Mouse (Mus musculus): ENCODE measurements around the gene V1rd19. TPM values are rescaled to one million over a fixed set of nuclear protein-coding genes. Genes with fewer than 3 reads are reported as not detected.

V1rd19 gene
- total RNA-seq (2023): not detected

GRCm38 (mm10) chr7:24001391-24001790 is at the start of gene V1rd19:
TSS of gene V1rd19 (plus strand) at chr7:24001691.

GRCm38 (mm10) chr7:23974315-23974714 is 27.2 kb upstream of the V1rd19 start, which contains the start of gene Vmn1r181:
TSS of gene Vmn1r181 (plus strand) at chr7:23974615.

GRCm38 (mm10) chr7:24052660-24053304 is 51.3 kb downstream of the V1rd19 start, which contains the start of gene Vmn1r183:
TSS of gene Vmn1r183 (plus strand) at chr7:24053254.

Other genes starting within 250 kb of the V1rd19 start
- not detected for gene Vmn1r174, start 249.4 kb upstream of the V1rd19 start, total RNA-seq (2023)
- not detected for gene Vmn1r175, start 191.0 kb upstream of the V1rd19 start, total RNA-seq (2023)
- not detected for gene Vmn1r176, start 164.3 kb upstream of the V1rd19 start, total RNA-seq (2023)
- not detected for gene Vmn1r177, start 135.2 kb upstream of the V1rd19 start, total RNA-seq (2023)
- not detected for gene Vmn1r178, start 109.7 kb upstream of the V1rd19 start, total RNA-seq (2023)
- gene Vmn1r179, start 74.7 kb upstream of the V1rd19 start, total RNA-seq (2023): not detected
- gene Vmn1r180, start 51.1 kb upstream of the V1rd19 start, total RNA-seq (2023): not detected
- gene Vmn1r181, start 27.1 kb upstream of the V1rd19 start, total RNA-seq (2023): not detected
- not detected for gene Vmn1r183, start 51.6 kb downstream of the V1rd19 start, total RNA-seq (2023)
- 32.1 TPM for gene Zfp180, start 80.2 kb downstream of the V1rd19 start, total RNA-seq (2023)
- gene Zfp112, start 110.6 kb downstream of the V1rd19 start, total RNA-seq (2023): 2.5 TPM
- gene Zfp235, start 132.5 kb downstream of the V1rd19 start, total RNA-seq (2023): 6.9 TPM
- gene Zfp114, start 173.4 kb downstream of the V1rd19 start, total RNA-seq (2023): not detected
- 0.77 TPM for gene Zfp111, start 209.8 kb downstream of the V1rd19 start, total RNA-seq (2023)
- gene Zfp109, start 235.9 kb downstream of the V1rd19 start, total RNA-seq (2023): 2.3 TPM

Data from CD4-positive naive resting alpha-beta T cell, adult 57 days (primary cell).